Mouse (Mus musculus) lung, adult 18-20 months (tissue): Measurements from ENCODE around the gene Slc35d3.

Experiments used
- DNase-seq, 2 experiments: peaks; one replicate each; pipeline ENCODE4 v3.0.0; 2022; ENCODE audit warnings: mixed read lengths in 2 of 2

Slc35d3 gene

DNA sequence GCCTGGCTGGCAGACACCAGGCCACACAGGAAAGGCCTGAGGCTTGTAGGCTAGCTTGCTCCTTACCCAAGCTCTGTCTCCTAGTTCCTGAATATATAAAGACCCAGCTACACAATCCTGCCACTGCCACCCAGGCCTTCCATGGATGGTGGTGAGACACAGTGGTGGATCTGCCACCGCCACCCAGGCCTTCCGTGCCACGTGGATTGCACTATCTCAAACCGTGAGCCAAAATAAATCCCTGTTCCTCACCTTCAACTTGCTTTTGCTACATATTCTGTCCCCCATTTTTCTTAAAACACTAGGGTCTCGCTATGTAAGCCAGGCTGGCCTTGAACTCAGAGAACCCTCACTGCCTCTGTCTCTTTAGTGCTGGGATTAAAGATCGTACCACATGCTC lies 17.0 kb downstream of the Slc35d3 start:
- no peak for DNase-seq

DNA sequence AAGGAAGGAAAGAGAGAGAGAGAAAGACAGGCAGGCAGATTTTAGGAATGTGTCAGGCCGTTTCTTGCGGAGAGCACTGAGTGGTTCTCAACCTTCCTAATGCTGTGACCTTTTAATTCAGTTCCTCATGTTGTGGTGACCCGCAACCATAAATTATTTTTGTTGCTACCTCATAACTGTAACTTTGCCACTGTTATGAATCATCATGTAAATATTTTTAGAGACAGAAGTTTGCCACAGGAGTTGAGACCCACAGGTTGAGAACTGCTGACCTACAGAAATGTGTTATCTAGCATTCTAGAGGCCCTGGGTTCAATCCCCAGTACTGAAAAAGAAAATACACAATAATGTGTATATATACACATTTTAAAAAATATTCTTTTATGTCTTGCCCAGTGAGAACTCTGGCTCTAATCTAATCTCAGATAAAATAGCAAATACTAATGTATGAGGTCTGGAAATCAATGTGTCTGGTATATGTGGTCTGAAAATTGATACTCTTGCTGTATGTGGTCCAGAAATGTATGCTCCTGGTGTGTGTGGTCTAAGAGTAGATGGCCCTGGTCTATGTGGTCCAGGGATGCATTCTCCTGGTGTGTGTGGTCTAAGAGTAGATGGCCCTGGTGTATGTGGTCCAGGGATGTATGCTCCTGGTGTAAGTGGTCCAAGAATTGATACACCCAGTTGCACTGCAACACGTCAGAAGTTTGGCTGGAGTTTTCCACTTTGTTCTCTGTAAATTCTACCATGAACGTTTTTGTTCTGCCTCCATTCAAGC lies 20.0 kb downstream of the Slc35d3 start:
- DNase-seq: no peak

DNA sequence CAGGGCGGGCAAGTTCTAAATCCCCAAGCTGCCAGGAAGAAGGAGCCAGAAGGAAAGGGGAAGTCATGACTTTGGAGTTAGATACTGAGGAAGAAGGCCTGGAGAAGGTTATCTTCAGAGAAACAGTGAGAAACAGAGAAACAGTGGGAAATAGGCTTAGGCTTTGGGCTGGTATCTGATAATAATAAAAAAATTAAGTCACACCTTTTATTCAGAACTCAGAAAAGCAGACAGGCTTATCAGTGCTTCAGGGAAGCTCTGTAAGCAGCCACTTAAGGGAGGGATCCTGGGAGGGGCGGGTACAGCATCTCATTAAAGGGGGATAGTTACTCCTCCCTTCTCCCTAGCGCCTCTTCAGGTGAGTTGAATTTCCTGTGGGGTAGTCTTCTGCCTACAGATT lies 30.3 kb downstream of the Slc35d3 start:
- DNase-seq: no peak

DNA sequence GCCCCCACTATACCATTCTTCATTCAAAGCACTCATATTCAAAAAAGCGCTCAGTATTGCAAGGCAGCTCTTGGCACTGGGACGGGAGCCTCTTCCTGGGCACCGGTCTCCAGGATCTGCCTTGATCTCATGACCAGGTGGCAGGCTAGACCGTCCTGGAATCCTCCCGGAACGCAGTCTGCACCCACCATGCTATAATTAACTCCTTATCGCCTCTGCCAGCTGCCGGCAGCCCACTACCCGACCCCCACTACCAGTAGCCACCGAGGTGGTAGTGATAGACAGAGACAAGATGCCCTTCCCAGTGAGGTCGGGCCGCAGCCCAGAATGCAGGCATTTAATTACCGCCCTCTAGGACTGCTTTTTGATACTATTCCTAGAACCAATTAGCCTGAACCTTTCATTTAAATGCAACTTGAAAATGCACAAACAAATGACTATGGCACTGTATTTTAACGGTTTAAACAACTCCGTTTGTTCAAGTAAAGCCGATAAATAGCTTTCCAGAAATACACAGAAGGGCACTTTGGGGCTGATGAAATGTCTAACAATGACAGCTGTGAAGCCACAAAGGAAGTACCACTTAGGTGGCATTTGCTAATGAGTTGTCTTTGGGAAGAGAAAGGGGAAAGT lies 32.4 kb downstream of the Slc35d3 start:
- no peak for DNase-seq

DNA sequence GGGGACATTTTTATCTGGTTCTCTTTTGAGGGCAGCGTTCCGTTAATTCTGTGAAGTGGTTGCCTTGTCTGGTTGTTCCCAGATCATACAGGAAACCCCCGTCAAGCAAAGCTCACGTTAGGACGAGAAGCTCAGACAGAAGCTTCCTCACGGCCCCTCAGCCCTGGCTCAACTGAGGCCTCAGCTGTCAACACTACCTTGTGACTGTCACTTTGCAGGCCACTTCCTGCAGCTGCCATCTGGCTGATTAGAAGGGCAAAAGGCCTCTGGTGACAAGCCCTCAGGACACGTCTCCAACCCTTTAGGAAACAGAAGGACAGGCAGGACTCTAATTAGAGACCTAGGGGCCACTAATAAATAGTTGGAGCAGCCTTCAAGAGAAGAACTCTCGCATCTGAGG lies 35.9 kb downstream of the Slc35d3 start:
- DNase-seq: no peak

DNA sequence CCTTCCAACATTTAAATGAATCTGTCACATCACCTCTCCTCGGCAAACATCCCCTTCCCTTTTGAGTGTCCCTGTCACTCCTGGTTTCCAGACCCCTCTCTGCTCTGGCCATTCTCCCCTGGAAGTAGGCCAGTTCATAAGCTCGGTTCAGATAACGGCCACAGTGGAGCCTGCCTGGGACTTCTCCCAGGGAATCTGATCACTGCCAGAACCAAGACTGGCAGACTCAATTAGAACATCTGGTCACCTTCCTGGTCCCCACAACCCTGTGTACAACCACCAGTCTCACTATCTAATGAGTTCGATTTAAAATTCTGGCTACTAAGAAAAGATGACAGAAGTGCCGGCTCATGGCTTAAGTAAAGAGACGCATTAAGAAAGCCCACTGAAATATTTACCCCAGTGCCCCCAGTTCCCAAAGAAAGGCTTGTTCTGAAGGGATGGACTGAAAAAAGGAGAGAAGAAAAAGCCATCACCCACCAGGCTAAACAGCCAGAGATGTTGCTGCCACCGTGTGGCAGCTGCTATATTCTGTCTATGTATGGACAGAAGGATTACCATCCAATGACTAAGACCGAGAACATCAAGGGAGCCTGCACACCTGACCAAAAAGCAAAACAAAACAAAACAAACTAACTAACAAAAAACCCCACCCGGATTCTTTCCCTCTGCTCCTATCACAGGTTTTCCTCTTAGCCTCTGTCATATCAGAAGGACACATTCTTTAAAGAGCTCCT lies 39.7 kb downstream of the Slc35d3 start:
- DNase-seq: no peak

DNA sequence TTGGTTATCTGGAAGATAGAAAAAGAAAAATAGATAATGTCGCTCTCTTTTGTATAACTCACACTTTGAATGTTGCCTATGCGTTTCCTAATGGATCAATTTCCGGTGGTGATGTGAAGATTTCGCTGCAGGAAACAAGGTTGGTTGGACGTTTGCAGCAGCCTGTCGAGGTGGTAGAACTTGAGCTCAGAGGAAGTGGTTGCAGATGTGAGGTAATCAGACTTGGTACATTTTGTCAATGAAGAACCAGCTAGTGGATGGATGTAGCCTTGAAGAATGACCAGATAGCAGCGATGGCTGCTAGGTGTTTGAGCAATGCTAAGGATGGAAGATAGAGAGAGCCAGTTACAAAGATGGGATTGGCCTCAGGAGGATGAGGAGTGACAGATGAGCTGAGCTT lies 46.5 kb downstream of the Slc35d3 start:
- no peak for DNase-seq

DNA sequence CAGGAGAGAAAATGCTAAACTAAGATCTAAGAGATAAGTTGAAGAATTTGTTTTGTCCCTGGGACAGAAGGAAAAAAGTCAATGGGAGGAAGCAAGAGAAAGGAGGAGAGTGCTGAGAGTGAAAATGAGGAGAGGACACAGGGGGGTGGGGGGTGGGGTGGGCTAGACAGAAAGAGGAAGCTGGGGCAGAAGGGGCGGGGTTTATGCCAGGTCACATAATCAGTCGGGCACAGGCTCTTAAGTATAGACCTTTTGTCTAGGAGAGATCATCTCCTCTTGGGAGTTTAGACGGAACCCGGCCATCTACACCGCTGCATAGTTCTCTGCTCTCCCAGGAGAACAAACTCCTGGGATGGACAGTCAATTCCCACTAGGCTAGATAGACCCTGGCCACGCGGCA lies 48.3 kb downstream of the Slc35d3 start:
- no peak for DNase-seq
